Mouse (Mus musculus) embryonic fibroblast, embryonic 13.5 days (primary cell): ENCODE measurements around the gene Tas2r135. TPM values are rescaled to one million over a fixed set of nuclear protein-coding genes. Genes with fewer than 3 reads are reported as not detected.

Source experiments
- H3K27ac ChIP-seq: 2 replicates; pipeline ENCODE4 v1.5.1; 2012; ENCODE audit warnings: low read length, control low read depth, inconsistent platforms; ENCODE audit not compliant: insufficient read depth
- H3K4me1 ChIP-seq: 2 replicates; pipeline ENCODE4 v1.6.1; 2011; ENCODE audit warnings: low read length; ENCODE audit not compliant: control insufficient read depth, insufficient read depth
- H3K4me3 ChIP-seq: 2 replicates; pipeline ENCODE4 v1.5.1; 2011; ENCODE audit warnings: mild to moderate bottlenecking, control low read depth, low read length; ENCODE audit not compliant: insufficient read depth
- CTCF ChIP-seq: IDR thresholded peaks from 2 replicates; pipeline ENCODE4 v1.5.1; 2011; ENCODE audit warnings: mild to moderate bottlenecking, control low read depth, low read length, moderate library complexity, borderline replicate concordance; ENCODE audit not compliant: insufficient read depth
- POLR2A ChIP-seq: IDR thresholded peaks from 2 replicates; pipeline ENCODE4 v1.6.1; 2011; ENCODE audit warnings: low read depth, mild to moderate bottlenecking, control low read depth, low read length, moderate library complexity
- polyA plus RNA-seq: library from polyadenylated mRNA; stranded (reverse); fragments of >200 nt; gene quantifications from 2 replicates; pipeline ENCODE4 v1.2.4, GENCODE M21; 2011; ENCODE audit warnings: low read depth; ENCODE audit not compliant: missing spikeins, insufficient read length

Gene Tas2r135
- polyA plus RNA-seq, 1 experiment: not detected

GRCm38 (mm10) chr6:42373669-42374430, 31.4 kb upstream of the Tas2r135 start:
- Histone ChIP-seq H3K27ac (peak overlapping the region; percentile 28), H3K4me3 (peak overlapping the region; percentile 24; the same call in 1 of the 2 replicates), H3K4me1 (peaks cover 16% of the 10 kb centered on the region; the same call in 1 of the 2 replicates)
- TF ChIP-seq CTCF (no peak), POLR2A (no peak)

DNA sequence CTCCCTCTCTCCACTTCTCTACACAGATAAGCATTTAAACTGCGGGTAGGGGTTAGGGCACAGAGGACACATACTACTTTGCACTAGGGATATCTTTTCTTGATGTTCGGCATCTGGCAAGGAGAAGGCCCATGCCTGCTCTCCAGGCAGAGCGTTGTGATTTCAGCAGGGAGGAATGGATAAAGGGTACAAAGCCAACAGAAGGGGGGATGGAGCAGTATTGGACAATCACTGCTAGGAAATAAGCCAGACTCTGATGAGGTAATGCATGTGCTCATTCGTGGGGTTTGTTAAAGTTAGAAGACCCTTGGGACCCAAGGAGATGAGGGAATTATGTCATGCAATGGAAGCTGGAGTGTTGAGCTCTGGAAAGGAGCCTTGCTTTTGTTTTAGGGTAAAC, 30.5 kb upstream of the Tas2r135 start:
- Histone ChIP-seq H3K4me3 (no peak overlapping the region), H3K4me1 (peaks cover 16% of the 10 kb centered on the region; the same call in 1 of the 2 replicates), H3K27ac (peak overlapping the region; percentile 30; the same call in 1 of the 2 replicates)
- TF ChIP-seq POLR2A (no peak), CTCF (no peak)

DNA sequence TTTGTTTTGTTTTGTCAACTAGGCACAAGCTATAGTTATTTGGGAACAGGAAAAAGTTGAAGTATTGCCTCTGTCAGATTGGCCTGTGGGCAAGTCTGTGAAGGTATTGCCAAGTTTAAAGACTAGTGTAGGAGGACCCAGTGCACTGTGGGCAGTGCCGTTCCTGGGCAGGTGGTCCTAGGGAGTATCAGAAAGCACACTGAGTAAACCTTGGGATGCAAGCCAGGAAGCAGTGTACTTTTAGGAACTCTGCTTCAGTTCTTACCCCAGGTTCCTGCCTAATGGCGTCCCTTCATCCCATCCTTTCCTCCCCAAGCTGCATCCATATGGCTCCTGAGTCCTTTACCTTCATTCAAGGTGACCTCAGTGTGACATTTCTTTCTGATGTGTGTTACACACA, 30.1 kb upstream of the Tas2r135 start:
- no peak overlapping the region for H3K27ac ChIP-seq
- no peak for TF ChIP-seq POLR2A
- no peak for TF ChIP-seq CTCF
- peaks cover 14% of the 10 kb centered on the region; the same call in 1 of the 2 replicates for H3K4me1 ChIP-seq
- no peak overlapping the region for H3K4me3 ChIP-seq

- Histone ChIP-seq H3K4me1 (peaks cover 14% of the 10 kb centered on the region; the same call in 1 of the 2 replicates), H3K4me3 (no peak overlapping the region), H3K27ac (no peak overlapping the region)
- TF ChIP-seq CTCF (no peak), POLR2A (no peak)
Measured at GRCm38 (mm10) chr6:42376016-42376415, 29.2 kb upstream of the Tas2r135 start.

DNA sequence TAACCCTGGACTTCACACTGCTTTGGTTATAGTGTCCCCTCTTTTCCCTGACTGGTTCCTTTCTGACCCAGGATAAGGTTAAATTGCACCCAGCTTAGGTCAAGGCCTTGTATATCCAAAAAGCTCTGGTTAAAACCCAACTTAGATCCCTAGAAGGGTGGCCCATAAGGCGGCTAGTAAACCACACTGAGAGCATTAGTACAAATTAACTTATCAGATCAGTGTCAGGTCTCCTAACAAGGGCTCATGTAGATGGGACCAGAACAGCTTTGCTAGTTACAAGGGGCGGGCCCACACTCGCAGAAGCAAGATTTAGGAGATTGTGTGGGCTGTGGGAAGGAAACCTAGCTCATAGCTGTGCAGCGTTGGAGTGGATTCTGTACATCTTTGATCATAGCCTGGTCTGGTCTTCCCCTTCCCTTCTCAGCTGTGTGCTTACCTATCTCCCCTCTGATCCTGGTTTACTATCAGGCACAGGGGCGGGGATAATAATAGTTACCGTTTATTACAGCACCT, 28.7 kb upstream of the Tas2r135 start:
- TF ChIP-seq CTCF: no peak
- TF ChIP-seq POLR2A: no peak

DNA sequence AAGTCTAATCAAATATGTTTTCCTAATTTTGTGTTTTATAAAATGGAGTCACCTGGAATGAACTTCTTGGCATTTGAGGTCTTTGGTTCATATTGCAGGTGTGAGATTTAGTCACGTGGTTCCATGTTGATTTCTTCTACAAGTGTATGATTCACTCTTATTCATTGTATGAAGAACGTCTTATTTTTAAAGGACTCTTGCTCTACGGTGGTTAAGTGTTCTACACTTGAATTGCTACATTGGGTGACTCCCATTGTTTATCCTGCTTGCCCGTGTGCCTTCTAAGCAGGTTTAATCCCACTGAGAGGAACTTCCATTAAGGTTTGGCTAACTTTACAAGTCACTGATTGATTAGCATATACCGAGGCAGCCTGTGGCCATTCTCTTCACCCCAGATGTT, 28.0 kb upstream of the Tas2r135 start:
- peaks cover 19% of the 10 kb centered on the region for H3K4me1 ChIP-seq
- H3K27ac ChIP-seq: no peak overlapping the region
- TF ChIP-seq POLR2A (no peak), CTCF (no peak)
- no peak overlapping the region for H3K4me3 ChIP-seq

More for the DNA sequence above, 28.7 kb upstream of the Tas2r135 start:
- H3K27ac ChIP-seq: no peak overlapping the region
- H3K4me3 ChIP-seq: no peak overlapping the region
- H3K4me1 ChIP-seq: peaks cover 16% of the 10 kb centered on the region

DNA sequence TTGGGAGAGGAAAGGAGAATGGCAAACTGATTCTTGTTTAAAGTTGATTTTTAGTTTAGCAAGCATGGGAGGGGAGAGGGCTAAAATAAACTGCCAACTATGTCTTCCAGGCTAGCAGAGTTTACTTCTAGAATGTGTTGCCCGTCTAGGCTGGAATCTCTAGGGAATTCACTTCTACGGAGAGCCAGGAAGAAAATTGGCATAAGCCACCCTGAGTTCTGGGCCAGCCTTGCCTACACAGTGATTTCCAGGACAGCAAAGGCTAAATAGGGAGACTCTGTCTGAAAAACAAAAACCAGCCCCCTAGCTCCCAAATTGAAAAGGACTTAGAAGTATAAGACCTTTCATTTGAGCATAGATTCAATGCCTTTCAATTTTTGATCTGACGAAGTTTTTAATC, 25.7 kb upstream of the Tas2r135 start:
- no peak overlapping the region for H3K4me3 ChIP-seq
- TF ChIP-seq POLR2A (no peak), CTCF (no peak)
- peaks cover 14% of the 10 kb centered on the region for H3K4me1 ChIP-seq
- H3K27ac ChIP-seq: no peak overlapping the region

- TF ChIP-seq CTCF (no peak; the same call in 1 of the 2 replicates), POLR2A (no peak)
- Histone ChIP-seq H3K4me3 (no peak overlapping the region), H3K27ac (no peak overlapping the region), H3K4me1 (peaks cover 7% of the 10 kb centered on the region; the same call in 1 of the 2 replicates)
Measured at GRCm38 (mm10) chr6:42380416-42381144, 24.7 kb upstream of the Tas2r135 start.

DNA sequence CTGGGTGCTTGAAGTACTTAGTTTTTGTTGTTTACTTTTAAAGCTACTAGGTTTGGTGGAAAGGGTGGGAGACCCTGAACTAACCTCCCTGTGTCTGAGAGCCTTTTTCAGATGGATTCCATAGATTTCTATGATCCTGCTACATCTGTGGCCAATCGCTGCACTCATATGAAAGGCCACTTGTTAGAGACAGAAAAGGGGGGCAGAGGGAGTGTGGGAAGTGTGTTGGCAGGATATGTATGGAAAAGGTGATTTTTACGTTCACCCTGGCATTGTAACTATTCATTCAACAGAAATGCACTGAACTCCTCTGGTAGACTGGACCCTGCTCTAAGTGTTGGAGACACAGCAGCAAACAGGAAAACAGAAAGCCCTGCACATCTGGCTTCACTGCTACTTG, 24.0 kb upstream of the Tas2r135 start:
- H3K27ac ChIP-seq: no peak overlapping the region; the same call in 1 of the 2 replicates
- no peak overlapping the region for H3K4me3 ChIP-seq
- peaks cover 7% of the 10 kb centered on the region; the same call in 1 of the 2 replicates for H3K4me1 ChIP-seq
- TF ChIP-seq POLR2A (no peak), CTCF (no peak)

GRCm38 (mm10) chr6:42381916-42382381, 23.3 kb upstream of the Tas2r135 start:
- Histone ChIP-seq H3K27ac (peak overlapping the region; percentile 36), H3K4me3 (no peak overlapping the region), H3K4me1 (peaks cover 7% of the 10 kb centered on the region; the same call in 1 of the 2 replicates)
- no peak for TF ChIP-seq CTCF
- TF ChIP-seq POLR2A: no peak

DNA sequence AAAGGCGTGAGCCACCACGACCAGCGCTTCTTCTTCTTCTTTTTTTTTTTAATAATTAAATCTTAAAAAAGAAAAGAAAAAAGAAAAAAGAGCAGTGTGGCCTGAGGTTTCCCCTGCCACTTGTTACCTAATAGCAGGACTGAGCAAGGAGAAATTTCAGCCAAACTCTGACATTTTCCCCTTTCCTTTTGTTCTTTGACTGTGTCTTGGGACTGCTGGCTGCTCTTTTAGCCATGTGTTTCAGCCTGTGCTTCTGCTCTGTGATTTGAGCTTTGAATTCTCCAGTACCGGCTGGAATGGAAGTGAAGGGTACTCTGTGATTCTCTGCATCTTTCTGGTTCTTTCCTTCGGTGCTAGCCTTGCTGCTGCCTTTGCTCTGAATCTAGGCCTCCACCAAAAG, 21.9 kb upstream of the Tas2r135 start:
- TF ChIP-seq POLR2A (no peak), CTCF (no peak)

More for the DNA sequence above, 21.9 kb upstream of the Tas2r135 start:
- Histone ChIP-seq H3K4me1 (peaks cover 7% of the 10 kb centered on the region; the same call in 1 of the 2 replicates), H3K27ac (no peak overlapping the region), H3K4me3 (no peak overlapping the region)
